Mouse (Mus musculus) cerebellum, postnatal 14 days (tissue): ENCODE data around the gene Hist1h2bb.
A peak's percentile ranks its signal among the peaks of the same experiment; 100 is the strongest.

Source experiments
- DNase-seq, 2 experiments: peaks; one replicate each; pipeline ENCODE4 v3.0.0; 2021; ENCODE audit warnings: mixed read lengths in 2 of 2

The Hist1h2bb gene

DNA sequence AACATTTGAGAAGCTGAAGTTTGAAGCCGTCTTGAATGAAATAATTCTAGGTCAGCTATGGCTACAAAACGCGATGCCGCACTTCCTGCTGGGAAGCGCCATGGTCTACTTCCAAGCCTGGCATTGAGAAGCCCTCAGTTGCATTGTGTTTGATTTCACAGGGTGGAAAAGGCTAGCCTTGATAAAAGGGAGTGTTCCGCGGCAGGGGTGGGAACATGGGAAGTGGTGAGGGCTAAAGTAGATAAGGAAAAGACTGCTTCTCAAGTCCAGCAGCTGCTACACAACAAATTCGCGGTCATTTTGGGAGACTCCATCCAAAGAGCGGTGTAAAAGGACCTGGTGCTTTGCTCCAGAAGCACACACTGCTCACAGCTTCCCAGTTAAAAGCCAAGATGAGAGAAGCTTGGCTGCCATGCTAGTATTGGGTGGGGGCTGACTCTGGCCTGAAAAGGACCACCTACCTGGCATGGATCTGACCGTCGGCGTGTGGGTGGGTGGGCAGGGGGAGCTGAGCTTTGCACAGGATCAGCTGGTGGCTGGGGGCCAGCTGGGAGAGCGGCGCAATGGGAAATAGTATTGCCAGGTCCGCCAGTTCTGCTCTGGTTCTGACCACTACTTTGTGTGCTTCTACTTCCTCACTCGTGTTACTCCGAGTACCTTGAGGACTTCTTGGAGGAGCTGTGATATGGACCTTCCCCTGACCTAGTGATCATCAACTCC lies 17.9 kb upstream of the Hist1h2bb start:
- DNase-seq: no peak

DNA sequence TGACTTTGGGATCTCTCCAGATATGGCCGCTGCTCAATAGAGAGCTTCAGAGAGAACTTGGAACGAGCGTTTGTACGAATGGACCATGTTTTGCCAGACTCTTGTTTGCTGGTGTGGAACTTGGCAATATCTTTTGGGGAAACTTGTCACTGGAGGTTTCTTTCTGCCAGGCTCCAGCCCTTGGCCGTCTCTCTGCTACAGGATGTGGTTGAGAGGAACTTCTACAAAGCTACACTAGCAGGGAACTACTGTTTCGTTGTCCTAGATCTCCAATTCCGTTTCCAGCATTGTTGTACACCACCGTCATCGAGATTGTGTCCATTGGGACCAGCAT lies 17.4 kb upstream of the Hist1h2bb start:
- no peak for DNase-seq

DNA sequence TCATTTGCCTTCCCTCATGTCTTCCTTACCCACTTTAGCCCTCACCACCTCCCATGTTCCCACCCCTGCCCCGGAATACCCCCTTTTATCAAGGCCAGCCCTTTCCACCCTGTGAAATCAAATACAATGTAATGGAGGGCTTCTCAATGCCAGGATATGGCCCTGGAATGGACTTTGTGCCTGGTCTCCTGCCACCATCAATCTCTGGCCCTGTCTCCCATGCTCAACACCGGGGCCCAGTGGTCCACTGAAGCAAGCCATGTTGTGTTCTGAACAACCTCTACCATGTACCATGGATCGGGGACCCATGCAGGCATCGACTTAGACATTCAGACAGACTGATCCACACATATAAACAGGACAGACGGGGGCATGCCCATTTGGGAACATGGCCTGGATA lies 16.8 kb upstream of the Hist1h2bb start:
- DNase-seq: no peak

DNA sequence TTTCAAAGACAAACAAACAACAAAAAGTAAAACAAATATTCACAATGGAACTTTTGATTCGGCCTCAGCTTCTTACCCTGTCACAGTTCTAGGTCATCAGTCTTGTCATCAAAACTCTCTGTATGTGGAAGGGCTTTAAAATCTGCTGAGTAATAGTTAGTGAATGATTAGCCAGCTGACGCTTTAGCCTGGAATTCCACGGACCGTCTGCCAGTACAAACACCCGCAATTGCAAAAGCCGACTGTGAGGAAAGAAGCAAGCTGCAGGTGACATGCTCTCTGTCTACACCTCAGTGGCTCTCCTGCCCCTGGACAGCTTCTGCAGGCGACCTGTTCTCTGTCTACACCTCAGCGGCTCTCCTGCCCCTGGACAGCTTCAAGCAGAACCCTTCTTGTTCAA lies 16.1 kb upstream of the Hist1h2bb start:
- DNase-seq: no peak

- DNase-seq: peak; percentile 45
Measured at GRCm38 (mm10) chr13:23732156-23732804, 14.3 kb upstream of the Hist1h2bb start.

DNA sequence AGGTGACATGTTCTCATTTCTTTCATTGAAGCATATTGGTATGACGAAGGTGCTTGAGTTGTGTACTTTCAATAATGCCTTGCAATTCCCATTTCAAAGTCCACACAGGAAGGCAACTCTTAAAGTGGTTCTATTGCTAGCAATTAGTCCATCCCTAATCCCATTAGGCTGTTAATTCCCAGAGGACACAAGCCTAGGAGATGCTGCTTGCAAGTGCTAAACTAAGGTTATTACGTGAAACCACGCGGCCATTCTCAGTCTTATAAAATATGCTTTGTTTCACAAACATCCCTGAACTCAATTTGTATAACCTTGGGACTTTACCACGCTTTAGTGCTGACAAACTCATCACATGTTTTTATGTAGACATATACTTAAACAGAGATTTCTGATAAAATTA lies 9.4 kb upstream of the Hist1h2bb start:
- DNase-seq: no peak

DNA sequence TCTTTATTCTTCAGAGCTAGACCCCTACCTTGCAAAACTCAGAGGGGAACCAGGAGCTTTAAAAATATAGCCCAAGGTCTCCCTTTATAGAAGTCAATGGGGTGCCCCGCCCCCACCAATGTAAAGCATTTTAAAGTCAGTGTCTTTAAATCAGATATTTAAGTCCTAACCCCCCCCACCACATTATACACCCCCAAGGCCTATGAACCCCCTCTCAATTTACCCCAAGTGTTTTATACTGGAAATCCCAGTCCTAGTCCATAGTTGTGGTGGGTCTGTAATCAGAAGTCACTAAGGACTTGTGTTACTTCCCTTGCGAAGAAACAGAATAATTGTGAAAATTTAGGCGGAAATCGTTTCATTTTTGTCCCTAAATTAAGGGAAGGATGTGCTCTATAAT lies 8.5 kb upstream of the Hist1h2bb start:
- DNase-seq: no peak

GRCm38 (mm10) chr13:23738677-23739068 lies 7.9 kb upstream of the Hist1h2bb start, which contains the start of gene Hist1h1c:
Gene Hist1h1c, plus strand, starts transcription at chr13:23738808.
- DNase-seq: peak; percentile 76 to 83

DNA sequence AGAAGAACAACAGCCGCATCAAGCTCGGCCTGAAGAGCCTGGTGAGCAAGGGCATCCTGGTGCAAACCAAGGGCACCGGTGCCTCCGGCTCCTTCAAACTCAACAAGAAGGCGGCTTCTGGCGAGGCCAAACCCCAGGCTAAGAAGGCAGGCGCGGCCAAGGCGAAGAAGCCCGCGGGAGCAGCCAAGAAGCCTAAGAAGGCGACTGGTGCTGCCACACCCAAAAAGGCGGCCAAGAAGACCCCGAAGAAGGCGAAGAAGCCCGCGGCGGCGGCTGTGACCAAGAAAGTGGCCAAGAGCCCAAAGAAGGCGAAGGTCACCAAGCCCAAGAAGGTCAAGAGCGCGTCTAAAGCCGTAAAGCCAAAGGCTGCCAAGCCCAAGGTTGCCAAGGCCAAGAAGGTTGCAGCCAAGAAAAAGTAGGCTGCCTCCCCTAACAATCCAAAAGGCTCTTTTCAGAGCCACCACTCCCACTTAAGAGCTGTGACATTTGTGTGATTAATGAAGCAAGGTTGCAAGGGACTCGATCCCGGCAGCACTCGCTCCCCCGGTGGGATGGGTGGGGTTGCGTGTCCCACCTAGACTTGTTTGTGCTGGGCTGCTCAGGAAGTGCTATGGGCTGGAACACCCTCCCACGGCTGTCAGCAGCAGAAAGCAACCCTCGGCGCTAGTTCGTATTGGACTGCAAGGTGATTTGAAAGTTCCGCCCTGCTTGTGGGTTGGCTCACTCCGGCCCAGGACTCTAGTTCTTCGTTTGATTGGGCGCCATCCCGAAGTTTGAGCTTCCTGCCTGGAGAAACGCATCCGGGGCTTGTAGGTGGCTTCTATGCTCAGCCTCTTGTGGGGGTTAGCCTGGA lies 7.2 kb upstream of the Hist1h2bb start:
- DNase-seq: peak; percentile 87 to 88

DNA sequence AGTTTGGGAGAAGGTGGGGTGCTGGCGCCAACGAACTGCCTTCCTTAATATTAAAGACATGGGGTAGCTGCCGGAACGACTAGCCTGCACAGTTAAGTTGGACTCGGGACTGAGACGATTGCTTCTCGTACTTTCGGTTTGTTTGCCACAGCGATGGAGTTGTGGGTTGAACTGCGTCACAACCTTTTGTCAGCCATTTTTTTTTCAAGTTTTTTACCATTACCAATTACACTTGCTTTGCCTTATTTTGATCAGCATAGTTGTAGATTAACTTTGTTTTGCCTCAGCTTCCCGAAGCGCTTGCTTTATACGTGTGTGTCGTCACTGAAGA lies 6.6 kb upstream of the Hist1h2bb start:
- DNase-seq: no peak

DNA sequence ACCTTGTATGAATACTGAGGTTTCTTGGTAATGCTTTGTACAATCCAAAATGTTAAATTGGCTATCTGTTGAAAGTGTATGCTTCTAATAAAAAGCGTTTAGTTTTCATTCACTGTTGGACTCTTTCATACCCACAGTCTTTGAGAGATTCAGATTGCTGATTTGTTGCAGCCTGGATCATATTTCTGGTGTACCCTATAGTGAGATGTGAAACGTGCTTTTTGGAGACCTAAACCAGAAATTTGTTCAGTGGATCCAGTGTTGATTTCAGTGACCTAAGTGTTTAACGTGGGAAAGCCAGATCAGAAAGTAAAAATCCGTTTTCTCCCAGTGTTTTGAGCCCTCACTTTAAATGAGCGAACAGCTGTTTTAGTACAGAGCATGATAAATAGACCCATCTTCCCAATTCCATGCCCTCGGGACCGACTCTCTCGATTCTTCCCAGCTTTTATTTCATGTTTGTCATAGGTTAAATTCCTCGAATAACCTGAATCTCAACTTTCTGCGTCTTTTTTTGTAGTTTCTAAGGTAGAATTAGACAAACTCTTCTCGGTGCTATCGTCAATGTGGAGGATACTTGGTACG lies 6.2 kb upstream of the Hist1h2bb start:
- no peak for DNase-seq

DNA sequence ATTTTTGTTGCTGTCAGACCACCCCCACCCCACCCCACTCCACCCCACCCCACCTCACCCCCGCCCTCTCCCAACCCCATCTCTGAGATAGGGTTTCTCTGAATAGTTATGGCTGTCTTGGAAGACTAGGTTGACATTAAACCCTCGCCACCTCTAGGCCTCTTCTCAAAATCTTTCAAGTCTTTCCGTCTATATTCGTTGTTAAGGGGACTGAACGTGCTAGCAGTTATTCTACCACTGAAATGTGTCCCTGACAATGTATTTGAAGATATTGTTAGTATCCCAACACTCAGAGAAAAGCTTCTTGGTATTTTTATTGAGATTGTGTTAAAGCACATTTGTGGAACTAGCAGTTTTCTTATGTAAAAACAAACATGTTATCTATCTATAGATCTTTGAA lies 5.6 kb upstream of the Hist1h2bb start:
- no peak for DNase-seq

- no peak for DNase-seq
Measured at GRCm38 (mm10) chr13:23742007-23742406, 4.5 kb upstream of the Hist1h2bb start.

DNA sequence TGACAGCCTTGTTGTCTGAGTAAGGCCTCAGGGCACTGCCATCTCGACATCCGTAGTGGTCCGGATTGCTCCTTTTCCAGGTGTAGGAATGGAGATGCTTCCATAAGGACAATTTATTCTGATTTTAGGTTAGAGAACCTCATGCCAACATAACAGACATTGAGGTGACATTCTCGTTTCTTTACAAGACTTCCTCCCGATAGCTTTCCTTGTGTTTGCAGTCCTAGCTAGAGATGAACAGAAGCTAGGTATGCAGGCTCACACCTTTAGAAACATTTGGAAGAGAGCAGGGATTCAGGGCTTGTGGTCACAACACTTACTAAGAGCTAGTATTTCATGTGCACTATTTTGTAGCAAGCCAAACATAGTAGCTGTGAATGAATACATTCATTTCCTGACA lies 3.3 kb upstream of the Hist1h2bb start:
- no peak for DNase-seq

DNA sequence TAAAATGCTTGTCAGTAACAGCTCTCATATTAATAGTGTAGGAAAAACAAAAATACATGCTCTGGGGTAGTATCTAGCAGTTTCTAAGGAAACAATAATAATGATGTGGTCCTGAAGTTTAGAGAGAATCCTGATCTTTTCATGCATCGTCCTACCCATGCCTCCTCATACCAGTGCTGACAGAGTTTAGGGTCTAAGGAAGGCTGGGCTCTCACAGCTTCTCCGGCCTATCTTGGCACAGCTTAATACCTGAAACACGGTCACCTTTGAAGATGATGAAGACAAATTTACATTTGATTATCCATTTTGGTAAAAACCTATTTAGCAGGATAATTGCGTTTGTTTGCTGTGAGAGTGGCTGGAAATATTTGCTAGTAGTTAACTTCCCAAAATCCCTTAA lies 2.6 kb upstream of the Hist1h2bb start:
- DNase-seq: no peak

DNA sequence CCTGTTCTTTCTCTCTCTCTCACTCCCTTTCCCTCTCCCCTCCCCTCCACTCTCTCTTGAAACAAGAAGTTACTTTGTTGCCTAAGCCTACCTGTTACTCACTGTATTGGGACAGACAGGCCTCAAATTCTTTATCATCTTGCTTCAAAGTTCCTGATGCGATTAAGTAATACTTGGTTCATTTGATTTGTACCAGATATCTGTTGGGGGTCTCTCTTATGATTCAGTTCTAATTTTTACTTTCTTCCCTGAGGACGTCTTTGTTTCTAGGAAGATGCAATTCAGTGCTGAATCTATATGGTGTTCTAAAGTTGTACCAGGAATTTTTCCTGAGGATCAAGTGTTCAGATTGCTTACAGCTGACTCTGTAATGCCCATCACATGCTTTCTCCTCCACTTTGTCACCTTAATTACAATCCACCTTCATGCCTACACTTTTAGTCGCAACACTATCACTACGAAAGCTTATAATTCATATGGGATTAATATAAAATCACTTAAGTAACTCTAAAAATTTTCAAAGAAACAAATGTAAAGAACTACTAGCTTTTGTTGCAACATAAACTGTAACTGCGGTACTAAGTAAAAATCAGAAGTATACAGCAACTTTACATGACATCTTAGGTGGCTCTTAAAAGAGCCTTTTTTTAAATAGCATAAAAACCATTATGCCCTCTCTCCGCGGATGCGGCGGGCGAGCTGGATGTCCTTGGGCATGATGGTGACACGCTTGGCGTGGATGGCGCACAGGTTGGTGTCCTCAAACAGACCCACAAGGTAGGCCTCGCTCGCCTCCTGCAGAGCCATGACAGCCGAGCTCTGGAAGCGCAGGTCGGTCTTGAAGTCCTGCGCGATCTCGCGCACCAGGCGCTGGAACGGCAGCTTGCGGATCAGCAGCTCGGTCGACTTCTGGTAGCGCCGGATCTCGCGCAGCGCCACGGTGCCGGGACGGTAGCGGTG lies 1.8 kb upstream of the Hist1h2bb start:
- no peak for DNase-seq

DNA sequence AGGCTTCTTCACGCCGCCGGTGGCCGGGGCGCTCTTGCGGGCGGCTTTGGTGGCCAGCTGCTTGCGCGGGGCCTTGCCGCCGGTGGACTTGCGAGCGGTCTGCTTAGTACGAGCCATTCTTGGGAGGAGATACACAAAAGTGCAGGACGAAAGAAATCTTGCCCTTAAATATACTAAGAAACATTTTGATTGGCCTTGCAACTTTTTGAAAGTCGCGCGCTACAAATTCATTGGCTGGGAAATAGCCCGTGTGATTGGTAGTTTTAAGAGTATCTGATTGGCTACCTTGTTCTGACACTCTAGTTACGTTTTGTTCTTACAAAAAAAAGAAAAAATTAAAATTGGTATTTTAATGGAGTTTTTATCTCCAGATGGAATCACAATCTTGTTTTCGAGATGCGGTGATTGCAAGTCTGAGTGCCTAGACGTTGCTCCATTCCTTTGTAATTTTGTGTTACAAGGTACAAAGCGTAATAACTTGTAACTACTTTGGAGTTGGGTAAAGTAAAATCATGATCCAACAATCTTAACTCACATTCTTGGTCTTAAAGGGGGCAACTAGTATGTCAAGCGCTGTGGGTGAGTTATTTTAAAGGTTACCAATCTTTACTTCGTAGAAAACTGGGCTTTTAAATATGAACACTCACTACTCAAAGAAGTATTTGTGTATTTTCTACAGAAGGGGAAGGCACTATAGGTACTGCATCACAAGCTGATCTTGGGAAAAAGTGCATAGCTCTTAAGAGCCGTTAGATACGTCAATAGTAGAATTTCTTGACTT lies 963 bp upstream of the Hist1h2bb start, which contains the start of gene Hist1h3c:
TSS of gene Hist1h3c (minus strand) at position 222 of the 781 bp plus-strand sequence.
- peak; percentile 89 to 93 for DNase-seq

DNA sequence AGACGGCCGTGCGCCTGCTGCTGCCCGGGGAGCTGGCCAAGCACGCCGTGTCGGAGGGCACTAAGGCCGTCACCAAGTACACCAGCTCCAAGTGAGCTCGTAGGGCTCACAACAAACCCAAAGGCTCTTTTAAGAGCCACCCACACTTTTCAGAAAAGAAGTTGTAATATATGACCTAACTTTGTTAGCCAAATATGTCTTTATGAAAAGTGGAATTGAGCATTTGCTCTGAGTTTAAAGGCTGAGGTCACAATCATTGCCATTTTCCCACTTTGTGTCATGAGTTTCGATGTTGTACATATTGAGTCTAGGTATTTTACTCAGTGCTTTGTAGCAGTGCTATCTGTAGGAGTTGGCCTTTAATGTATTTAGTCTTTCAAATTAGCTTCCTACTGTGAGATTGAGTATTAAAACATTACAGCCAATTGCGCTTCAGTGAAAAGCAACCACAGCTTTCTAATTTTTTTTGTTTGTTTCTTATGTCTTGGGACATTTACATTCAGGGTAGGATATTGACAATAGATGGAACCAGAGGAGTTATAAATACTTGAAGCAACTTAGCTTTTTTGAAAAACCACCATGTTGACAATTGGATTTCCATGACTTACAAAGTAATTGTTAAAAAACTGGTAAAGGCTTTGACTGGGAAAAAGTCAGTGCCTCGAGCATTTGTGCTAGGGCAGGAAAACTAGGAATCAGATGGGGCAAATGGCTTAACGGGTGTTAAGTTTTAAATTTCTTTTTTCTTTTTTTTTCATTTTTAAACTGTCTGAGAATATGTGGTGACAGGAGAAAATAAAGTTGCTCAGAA lies 752 bp downstream of the Hist1h2bb start:
- DNase-seq: no peak

DNA sequence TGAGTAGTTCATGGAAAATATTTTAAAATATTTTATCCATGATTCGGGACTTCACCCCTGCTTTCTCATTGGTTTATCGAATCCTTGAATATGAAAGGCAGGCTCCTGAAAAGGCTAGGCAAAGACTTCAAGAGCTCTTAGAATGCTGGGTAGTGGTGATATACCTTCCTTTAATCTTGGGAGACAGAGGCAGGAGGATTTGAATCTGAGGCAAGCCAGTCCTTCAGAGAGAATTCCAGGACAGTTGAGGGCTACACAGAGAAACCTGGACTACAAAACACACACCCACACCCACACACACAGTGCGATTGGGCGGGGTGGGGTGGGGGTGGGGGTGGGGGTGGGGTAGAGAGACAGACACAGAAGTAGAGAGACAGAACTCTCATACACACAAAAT lies 1.4 kb downstream of the Hist1h2bb start:
- DNase-seq: no peak

- no peak for DNase-seq
Measured at GRCm38 (mm10) chr13:23749563-23750121, 3.1 kb downstream of the Hist1h2bb start.
